Mouse (Mus musculus): ENCODE results near the gene Mrpl11.
"Not testable (repeated sequence)": the region's sequence is repeated elsewhere in the genome, so short reads cannot be mapped to it uniquely, and the experiment has no call there.

Mrpl11 gene

DNA sequence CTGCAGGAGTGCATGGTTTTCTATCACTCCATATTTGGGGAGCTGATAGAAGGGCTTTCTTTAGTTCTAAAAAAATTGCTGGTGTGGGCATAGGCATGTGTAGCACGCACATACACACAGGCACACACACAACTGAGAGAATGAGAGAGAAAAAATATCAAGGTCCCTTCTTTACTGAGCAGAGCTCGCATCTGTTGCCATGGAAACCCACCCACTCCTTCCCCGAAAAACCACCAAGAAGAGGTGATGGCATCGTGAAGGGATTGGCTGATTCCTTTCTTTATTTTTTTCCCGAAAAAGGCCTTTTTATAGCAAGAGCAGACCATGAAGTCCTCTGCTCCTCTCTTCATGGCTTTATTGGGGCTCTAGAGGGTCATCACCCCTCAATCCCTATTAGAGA, 32.1 kb downstream of the Mrpl11 start:
- DNase-seq = no peak

DNA sequence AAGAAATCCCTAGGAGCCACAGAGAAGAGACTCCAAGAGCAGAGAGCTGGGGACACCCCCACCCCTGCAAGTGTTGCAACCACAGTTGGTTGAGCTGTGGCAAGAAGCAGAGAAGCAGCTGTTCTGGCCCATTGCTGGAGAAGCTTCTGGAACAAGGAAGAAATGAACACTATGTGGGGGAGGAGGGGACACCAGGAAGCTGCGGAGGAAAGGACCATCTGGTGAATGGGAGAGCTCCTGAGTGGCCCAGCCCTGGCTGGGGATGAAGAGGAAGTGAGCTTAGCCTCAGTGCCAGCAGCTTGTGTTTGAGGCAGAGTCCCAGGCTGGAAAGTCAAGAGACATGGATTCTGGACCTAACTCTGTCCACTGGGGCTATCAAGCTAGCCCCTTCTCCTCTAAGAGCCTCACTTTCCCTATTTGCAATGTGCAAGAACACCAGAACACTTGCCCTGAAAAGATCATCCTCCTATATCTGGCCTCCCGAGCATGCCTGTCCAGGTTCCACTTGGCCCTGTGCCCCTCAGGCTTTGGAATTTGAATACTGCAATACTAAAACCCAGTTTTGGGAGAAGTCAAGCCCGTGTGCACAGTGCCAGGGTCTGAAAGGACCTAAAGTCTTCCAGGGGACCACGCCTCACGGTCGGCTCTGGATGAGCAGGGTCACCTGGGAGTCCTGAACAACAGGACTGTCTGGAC, 37.6 kb downstream of the Mrpl11 start:
- DNase-seq = no peak

DNA sequence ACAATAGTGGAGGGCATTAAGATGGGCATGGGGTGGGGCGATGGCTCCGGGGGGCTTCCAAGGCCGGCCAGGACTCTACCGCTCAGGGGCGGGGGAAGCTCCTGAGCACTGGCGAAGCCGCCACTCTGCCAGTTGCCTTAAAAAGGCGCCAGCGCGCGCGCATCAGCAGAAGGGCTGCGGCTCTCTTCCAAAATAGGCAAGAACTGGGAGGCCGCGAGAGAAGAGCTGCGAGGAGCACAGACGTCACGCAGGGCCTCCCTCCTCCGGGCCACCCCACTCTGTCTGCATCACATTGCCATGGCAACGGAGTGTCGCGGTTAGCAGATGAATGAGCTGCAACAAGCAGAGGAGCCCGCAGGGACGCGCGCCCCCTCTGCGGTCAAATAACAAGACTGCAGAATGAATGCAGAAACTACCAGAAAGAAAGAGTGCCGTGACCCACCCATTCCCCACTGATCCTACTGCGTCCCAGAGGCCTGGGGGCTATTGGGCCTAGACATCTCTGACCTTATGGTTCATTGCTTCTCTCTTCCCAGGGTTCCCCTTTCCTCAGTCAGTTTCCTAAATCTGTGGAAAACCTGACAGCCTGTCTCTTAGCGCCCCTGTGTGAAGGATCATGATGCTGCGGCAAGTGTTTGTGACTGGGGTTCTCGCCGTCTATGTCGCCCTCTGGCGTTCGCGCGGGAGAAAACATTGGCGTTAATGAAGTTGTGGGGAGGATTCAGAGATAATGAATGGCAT, 39.9 kb downstream of the Mrpl11 start:
- peak; percentile 69 to 72 for DNase-seq

DNA sequence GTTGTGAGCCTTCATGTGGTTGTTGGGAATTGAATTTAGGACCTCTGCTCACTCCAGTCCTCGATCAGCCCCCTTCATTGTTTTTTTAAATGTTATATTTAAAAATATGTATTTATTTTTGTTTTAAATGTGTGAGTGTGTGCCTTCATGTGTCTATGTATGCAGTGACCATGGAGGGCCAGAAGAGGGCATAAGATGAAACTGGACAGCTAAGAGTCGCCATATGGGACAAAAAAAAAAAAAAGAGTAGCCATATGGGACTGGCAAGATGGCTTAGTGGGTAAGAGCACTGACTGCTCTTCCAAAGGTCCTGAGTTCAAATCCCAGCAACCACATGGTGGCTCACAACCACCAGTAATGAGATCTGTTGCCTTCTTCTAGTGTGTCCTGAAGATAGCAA, 41.7 kb downstream of the Mrpl11 start:
- not testable (repeated sequence) for DNase-seq

GRCm38 (mm10) chr19:5004925-5005324, 43.0 kb downstream of the Mrpl11 start:
- DNase-seq = no peak

GRCm38 (mm10) chr19:5013138-5013537, 51.2 kb downstream of the Mrpl11 start:
- DNase-seq = no peak

DNA sequence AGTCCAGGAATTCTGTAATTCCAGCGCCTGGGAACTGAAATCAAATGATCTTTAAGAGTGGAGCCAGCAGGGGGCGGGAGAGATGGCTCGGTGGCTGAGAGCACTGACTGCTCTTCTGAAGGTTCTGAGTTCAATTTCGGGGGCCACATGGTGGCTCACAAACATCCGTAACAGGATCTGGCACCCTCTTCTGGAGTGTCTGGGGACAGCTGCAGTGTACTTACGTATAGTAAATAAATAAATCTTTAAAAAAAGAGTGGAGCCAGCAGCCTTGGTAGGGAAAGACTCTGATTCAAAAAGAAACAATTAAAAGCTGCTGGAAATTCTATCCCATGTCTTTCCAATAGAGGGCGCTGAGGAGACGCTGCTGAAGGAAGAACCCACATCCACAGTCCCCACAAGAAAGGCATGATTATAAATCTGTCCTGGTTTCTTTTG, 53.0 kb downstream of the Mrpl11 start:
- peak in 1 of 2 experiments; percentile 64 for DNase-seq

GRCm38 (mm10) chr19:5016221-5016742, 54.3 kb downstream of the Mrpl11 start:
- peak; percentile 75 to 78 for DNase-seq

All from kidney, postnatal 25 days (tissue).